Mouse (Mus musculus): Measurements from ENCODE around the gene Senp1.
A peak's percentile ranks its signal among the peaks of the same experiment; 100 is the strongest.

The Senp1 gene

GRCm38 (mm10) chr15:98093121-98094011 lies at the start of gene Senp1:
Gene Senp1 (minus strand): TSS chr15:98093744.
- peak; percentile 92 to 93 for DNase-seq

DNA sequence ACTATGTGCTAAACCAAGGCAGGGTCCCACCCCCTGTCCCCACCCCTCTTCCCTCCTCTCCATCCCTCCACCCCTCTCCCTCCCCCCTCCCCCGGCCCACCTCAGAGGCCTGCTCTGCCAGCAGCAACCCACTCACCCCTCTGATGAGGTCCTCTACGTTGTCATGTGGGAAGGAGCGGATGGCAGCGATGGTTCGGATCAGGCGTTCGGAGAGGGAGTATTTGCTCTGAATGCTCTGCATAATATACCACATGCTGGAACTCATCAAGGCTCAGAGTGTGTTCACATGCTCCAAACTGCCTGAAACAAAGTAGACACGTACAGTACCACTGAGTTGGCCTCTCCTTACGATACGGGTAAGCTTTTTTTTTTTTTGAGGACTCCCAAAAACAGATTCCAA lies 49.0 kb upstream of the Senp1 start:
- no peak for DNase-seq

- no peak for DNase-seq
Measured at GRCm38 (mm10) chr15:98140809-98141208, 47.3 kb upstream of the Senp1 start.

DNA sequence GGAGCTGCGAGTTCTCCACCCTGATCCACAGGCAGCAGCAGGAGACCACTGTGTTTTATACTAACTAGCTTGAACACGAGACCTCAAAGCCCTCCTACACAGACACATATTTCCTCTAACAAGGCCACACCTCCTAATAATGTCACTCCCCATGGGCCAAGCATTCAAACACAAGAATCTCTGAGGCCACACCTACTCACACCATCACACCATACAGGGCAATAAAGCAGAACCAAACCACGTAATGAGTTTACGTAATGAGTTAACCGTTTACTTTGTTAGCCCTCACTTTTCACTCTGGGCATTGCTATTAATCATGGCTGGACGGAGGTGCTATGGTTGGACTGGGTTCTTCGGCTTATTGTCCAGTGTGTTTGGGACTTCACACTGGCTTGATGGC lies 46.2 kb upstream of the Senp1 start:
- no peak for DNase-seq

- DNase-seq, result no peak
Measured at GRCm38 (mm10) chr15:98136871-98137270, 43.3 kb upstream of the Senp1 start.

GRCm38 (mm10) chr15:98135671-98136070 lies 42.1 kb upstream of the Senp1 start:
- DNase-seq, result no peak

DNA sequence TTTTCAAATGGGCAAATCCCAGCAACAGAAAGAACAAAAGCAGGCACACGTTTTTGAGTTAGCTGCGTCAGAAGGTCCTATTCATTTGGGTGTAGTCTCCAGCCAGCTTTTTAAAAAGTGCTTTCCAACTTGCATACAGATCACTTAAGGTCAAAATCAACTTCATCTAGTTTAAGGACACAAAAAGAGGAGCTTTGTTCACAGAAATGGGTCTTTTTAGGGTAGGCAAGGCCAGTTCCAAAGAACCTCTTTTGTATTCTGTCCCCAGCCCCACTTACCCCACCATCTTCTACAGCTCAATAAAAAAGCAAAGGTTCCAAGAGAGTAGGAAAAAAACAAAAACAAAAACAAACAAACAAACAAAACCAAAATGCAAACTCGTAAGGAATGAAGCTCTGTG lies 41.1 kb upstream of the Senp1 start:
- DNase-seq, result no peak

- no peak for DNase-seq
Measured at GRCm38 (mm10) chr15:98134034-98134433, 40.5 kb upstream of the Senp1 start.

GRCm38 (mm10) chr15:98133471-98133870 lies 39.9 kb upstream of the Senp1 start:
- no peak for DNase-seq

DNA sequence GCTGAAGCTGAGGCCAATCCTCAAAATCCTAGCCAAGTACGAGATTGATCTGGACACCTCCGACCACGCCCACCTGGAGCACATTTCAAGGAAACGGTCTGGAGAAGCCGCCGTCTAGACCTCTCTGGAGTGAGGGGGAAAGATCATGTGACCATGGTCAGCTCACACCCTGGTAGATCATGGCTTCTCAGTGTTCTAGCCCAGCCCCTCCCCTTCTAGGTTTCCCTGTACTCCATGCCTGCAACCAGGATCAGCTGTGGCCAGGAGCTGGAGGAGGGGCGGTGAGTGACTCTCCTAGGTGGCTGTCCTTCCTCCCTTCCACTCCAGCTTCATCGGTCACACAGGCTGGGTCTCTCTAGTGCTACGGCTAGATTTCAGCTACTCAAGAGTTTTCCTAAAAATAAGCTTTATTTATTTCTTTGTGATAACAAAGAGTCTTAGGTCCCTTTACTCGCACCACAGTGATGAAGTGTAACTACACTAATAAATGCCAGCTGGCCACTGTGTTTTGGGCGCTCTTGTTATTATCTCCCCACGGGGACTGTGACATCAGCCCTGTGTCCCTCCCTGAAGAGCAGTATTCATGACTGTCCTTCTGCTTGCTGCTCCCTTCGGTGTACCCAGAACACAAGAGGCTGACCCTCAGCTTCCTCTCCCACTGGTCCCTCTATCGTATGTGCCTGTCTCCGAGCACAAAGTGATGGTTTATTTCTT lies 38.6 kb upstream of the Senp1 start:
- DNase-seq, result peak in 1 of 2 experiments; percentile 3

DNA sequence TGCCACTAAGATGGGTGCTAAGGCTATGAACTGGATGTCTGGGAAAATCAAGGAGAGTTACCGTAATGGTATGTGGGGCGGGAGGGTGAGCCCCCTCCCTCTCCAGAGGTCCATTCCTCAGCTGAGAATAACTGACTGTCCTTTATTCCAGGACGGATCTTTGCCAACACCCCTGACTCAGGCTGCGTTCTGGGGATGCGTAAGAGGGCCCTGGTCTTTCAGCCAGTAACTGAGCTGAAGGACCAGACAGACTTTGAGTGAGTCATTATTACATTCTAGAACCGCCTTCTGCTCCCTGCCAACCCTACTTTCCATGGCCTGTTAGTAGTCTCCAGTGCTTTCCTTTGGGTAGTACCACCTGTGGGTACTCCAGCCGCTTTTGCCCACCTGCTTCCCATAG lies 37.9 kb upstream of the Senp1 start:
- no peak for DNase-seq

GRCm38 (mm10) chr15:98131001-98131400 lies 37.5 kb upstream of the Senp1 start:
- no peak for DNase-seq

- DNase-seq, result no peak
Measured at GRCm38 (mm10) chr15:98120831-98121230, 27.3 kb upstream of the Senp1 start.

GRCm38 (mm10) chr15:98119363-98119762 lies 25.8 kb upstream of the Senp1 start:
- no peak for DNase-seq

- DNase-seq, result no peak
Measured at GRCm38 (mm10) chr15:98116287-98116686, 22.7 kb upstream of the Senp1 start.

DNA sequence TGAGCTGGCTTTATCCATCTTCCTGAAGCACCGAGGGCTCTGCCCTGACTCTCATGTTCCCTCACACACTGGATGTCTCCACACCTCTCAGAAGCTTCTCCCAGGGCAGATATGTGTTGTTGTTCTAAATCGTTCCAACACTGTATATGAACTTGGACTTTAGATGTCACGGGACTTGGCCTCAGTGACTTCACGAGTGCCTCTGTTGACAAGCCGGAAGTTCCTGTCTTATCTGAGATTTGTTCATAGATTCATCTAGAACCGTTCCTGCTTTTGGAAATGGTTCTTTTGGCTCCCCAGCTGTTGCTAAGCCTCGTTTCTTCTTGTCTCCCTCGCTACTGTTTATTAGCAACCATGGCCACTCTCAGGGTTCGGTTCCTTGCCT lies 22.2 kb upstream of the Senp1 start:
- DNase-seq, result no peak

GRCm38 (mm10) chr15:98114852-98115778 lies 21.6 kb upstream of the Senp1 start:
- no peak for DNase-seq

DNA sequence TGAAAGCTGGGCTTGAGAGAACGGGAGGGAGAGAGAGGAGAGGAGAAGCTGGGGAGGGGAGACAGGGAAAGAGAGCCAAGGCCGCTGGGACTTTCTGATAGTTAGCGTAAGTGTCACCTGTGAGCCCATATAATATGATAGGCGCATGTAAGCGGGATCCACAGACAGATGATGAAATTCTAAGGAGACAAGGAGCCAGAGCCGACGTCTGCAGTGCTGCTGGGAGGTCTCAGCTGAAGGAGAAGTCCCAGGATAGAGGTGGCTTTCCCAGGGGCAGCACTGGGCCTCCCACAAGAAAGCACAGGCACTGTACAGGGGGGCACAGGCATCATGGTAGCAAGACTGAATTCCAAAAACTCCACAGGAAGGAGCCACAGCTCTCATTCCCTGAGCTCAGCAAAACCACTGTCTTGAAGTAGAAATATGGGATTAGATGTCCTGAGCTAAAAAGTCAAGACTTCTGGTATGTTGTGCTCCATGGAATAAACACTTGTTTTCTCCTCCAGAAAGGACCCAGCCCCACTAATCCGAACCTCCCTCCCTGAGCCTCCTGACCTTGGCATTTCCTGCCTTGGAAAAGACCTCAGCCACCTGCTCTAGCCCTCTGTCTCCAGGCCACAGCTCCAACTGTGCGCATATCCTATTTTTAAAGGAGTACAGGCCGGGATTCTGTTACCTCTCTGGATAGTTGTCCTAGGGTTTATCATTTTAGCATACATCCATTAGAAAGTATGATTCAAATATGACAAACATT lies 20.7 kb upstream of the Senp1 start:
- DNase-seq, result no peak

- DNase-seq, result peak in 1 of 2 experiments; percentile 25
Measured at GRCm38 (mm10) chr15:98111791-98112190, 18.2 kb upstream of the Senp1 start.

GRCm38 (mm10) chr15:98108297-98109152 lies 15.0 kb upstream of the Senp1 start:
- peak; percentile 86 to 90 for DNase-seq

DNA sequence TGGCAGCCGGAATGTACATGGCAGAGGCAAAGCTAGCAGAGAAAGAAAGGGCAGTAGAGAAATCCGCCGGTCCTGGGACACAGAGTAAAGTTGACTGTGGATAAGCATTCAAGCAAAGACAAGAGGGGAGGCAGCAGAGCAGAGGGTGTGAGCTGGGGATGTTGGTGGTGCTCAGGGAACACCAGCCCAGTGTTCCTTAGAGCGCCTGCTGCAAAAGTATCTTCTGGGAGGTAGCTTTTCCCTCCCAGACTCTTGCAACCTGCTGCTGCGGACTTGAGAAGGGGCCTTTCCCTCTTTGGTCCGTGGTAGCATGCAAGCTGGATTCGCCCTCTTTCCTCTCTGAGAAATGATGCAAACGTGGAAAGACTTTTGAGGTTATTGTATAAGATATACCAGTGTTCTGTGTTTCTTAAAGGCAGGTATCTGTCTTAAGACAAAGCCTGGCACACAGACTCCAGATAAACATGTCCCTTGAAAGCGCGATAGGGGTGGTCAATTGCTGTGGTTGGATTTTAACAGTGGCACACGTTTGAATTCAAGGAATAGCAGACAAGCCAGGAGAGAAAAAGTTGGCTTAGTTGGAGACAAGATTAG lies 14.3 kb upstream of the Senp1 start:
- no peak for DNase-seq
